Mouse (Mus musculus): Measurements from ENCODE around the gene Mcam.

GRCm38 (mm10) chr9:44113105-44113789 lies 21.0 kb upstream of the Mcam start, which contains the start of the genes Gm49380 and Rnf26:
- no peak for TF ChIP-seq CTCF (IDR thresholded peaks at IDR 0.05; ENCODE audit: low read depth)
- TF ChIP-seq EP300 (IDR thresholded peaks at IDR 0.05; ENCODE audit: low read depth) = no peak; the same call in 1 of the 2 replicates
